Mouse (Mus musculus) cerebral cortex, adult 2 months (tissue): ENCODE data around the gene Cacng2.

Experiments used
- WGBS: fragments of 180-500 bp; shearing (Covaris S2); methylation state at CpG from one replicate; pipeline ENCODE4 v1.1.7; 2018; 5-methylcytosine and 5-hydroxymethylcytosine counted together

Gene Cacng2

GRCm38 (mm10) chr15:78082841-78083572 lies 36.8 kb downstream of the Cacng2 start:
- WGBS: 58% methylated on average over 13 of the region's 13 CpGs

GRCm38 (mm10) chr15:78082149-78082548 lies 37.7 kb downstream of the Cacng2 start:
- WGBS: 64% methylated on average over 8 of the region's 8 CpGs

- 76% methylated on average over 7 of the region's 7 CpGs for WGBS
Measured at GRCm38 (mm10) chr15:78081384-78081783, 38.4 kb downstream of the Cacng2 start.

- 77% methylated on average over 4 of the region's 4 CpGs for WGBS
Measured at GRCm38 (mm10) chr15:78080326-78080725, 39.5 kb downstream of the Cacng2 start.

GRCm38 (mm10) chr15:78078776-78079628 lies 40.8 kb downstream of the Cacng2 start:
- 38% methylated on average over 15 of the region's 15 CpGs for WGBS

GRCm38 (mm10) chr15:78078206-78078605 lies 41.6 kb downstream of the Cacng2 start:
- 64% methylated on average over 5 of the region's 5 CpGs for WGBS

- 31% methylated on average over 3 of the region's 3 CpGs for WGBS
Measured at GRCm38 (mm10) chr15:78075921-78076320, 43.9 kb downstream of the Cacng2 start.

- WGBS: 75% methylated on average over 7 of the region's 7 CpGs
Measured at GRCm38 (mm10) chr15:78073109-78073508, 46.7 kb downstream of the Cacng2 start.

GRCm38 (mm10) chr15:78066475-78066874 lies 53.4 kb downstream of the Cacng2 start:
- WGBS: 35% methylated on average over 5 of the region's 5 CpGs

- 62% methylated on average over 5 of the region's 5 CpGs for WGBS
Measured at GRCm38 (mm10) chr15:78065541-78065940, 54.3 kb downstream of the Cacng2 start.

GRCm38 (mm10) chr15:78064340-78064739 lies 55.5 kb downstream of the Cacng2 start:
- WGBS: 19% methylated on average over 6 of the region's 6 CpGs

- 41% methylated on average over 14 of the region's 14 CpGs for WGBS
Measured at GRCm38 (mm10) chr15:78062467-78062866, 57.4 kb downstream of the Cacng2 start.

GRCm38 (mm10) chr15:78056930-78057329 lies 62.9 kb downstream of the Cacng2 start:
- 71% methylated on average over 1 of the region's 1 CpGs for WGBS

GRCm38 (mm10) chr15:78050682-78051081 lies 69.1 kb downstream of the Cacng2 start:
- 50% methylated on average over 10 of the region's 10 CpGs for WGBS

GRCm38 (mm10) chr15:78049933-78050332 lies 69.9 kb downstream of the Cacng2 start:
- WGBS: 50% methylated on average over 2 of the region's 2 CpGs

- WGBS: 34% methylated on average over 7 of the region's 7 CpGs
Measured at GRCm38 (mm10) chr15:78045842-78046241, 74.0 kb downstream of the Cacng2 start.

GRCm38 (mm10) chr15:78045314-78045713 lies 74.5 kb downstream of the Cacng2 start:
- 31% methylated on average over 7 of the region's 7 CpGs for WGBS

- 32% methylated on average over 6 of the region's 6 CpGs for WGBS
Measured at GRCm38 (mm10) chr15:78044826-78045225, 75.0 kb downstream of the Cacng2 start.

GRCm38 (mm10) chr15:78042706-78043105 lies 77.1 kb downstream of the Cacng2 start:
- WGBS: 83% methylated on average over 8 of the region's 8 CpGs

GRCm38 (mm10) chr15:78037626-78038025 lies 82.2 kb downstream of the Cacng2 start:
- WGBS: 87% methylated on average over 10 of the region's 10 CpGs

- WGBS: 40% methylated on average over 2 of the region's 2 CpGs
Measured at GRCm38 (mm10) chr15:78036586-78036985, 83.2 kb downstream of the Cacng2 start.

GRCm38 (mm10) chr15:78029938-78030337 lies 89.9 kb downstream of the Cacng2 start:
- 35% methylated on average over 8 of the region's 8 CpGs for WGBS

GRCm38 (mm10) chr15:78026521-78026920 lies 93.3 kb downstream of the Cacng2 start:
- WGBS: 52% methylated on average over 6 of the region's 6 CpGs
